Mouse (Mus musculus): ENCODE data around the gene Fscn1. TPM values are rescaled to one million over a fixed set of nuclear protein-coding genes. Genes with fewer than 3 reads are reported as not detected.

Fscn1 gene
- polyA plus RNA-seq, 1 experiment = 15.5 TPM

Other genes starting within 250 kb of the Fscn1 start
- 15.3 and 31.8 TPM in 2 replicates for gene Tnrc18, start 142.7 kb upstream of the Fscn1 start, polyA plus RNA-seq (2012; rRNA removed)
- 9.9 and 16.1 TPM in 2 replicates for gene Fbxl18, start 64.9 kb upstream of the Fscn1 start, polyA plus RNA-seq (2012; rRNA removed)
- gene Actb, start 53.6 kb upstream of the Fscn1 start, polyA plus RNA-seq (2012; rRNA removed) = 8,043 and 9,072 TPM in 2 replicates
- 15.7 and 19.4 TPM in 2 replicates for gene Rnf216, start 152.7 kb downstream of the Fscn1 start, polyA plus RNA-seq (2012; rRNA removed)
- not detected in 2 replicates for gene Olfr718-ps1, start 187.2 kb downstream of the Fscn1 start, polyA plus RNA-seq (2012; rRNA removed)
- 2.6 and 3.1 TPM in 2 replicates for gene Rbak, start 220.4 kb downstream of the Fscn1 start, polyA plus RNA-seq (2012; rRNA removed)
- not detected in 2 replicates for gene Spdye4b, start 220.7 kb downstream of the Fscn1 start, polyA plus RNA-seq (2012; rRNA removed)